ENCODE assay signal across 7 mouse cellular contexts in the genomic region with DNA sequence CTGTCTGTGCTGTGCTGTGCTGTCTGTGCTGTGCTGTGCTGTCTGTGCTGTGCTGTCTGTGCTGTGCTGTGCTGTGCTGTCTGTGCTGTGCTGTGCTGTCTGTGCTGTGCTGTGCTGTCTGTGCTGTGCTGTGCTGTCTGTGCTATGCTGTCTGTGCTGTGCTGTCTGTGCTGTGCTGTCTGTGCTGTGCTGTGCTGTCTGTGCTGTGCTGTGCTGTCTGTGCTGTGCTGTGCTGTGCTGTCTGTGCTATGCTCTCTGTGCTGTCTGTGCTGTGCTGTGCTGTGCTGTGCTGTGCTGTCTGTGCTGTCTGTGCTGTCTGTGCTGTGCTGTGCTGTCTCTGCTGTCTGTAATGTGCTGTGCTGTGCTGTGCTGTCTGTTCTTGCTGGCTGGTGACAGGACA.
DNase-seq lines count a peak whose midpoint lies in the region; ATAC-seq lines count a peak whose summit lies in the region.
"Not testable (repeated sequence)": the region's sequence is repeated elsewhere in the genome, so short reads cannot be mapped to it uniquely, and the experiment has no call there.

No protein-coding gene starts in this region.

- not testable (repeated sequence) for H3K36me3 ChIP-seq in forebrain, embryonic 13.5 days (ENCODE audit: poor library complexity, severe bottlenecking); heart, embryonic 15.5 days; kidney, embryonic 15.5 days; liver, embryonic 12.5 days; midbrain, embryonic 10.5 days; neural tube, embryonic 14.5 days (ENCODE audit: control insufficient read depth, insufficient read depth, low read length)

- peak; percentile 39 for ATAC-seq in cerebellum, adult (ENCODE audit: insufficient number of reproducible peaks, low FRiP score, low TSS enrichment)
- peak; percentile 34; the same call in 1 of the 2 replicates for ATAC-seq in forebrain, embryonic 13.5 days
- peak; percentile 61 for ATAC-seq in heart, embryonic 15.5 days (replicated peaks; ENCODE audit: insufficient number of reproducible peaks, insufficient read depth, low FRiP score, low read depth)
- ATAC-seq in kidney, embryonic 15.5 days (replicated peaks; ENCODE audit: low FRiP score): peak; percentile 63
- peak; percentile 57 for ATAC-seq in liver, embryonic 12.5 days
- peak; percentile 52 for ATAC-seq in neural tube, embryonic 14.5 days (ENCODE audit: low read depth)

- H3K27ac ChIP-seq in forebrain, embryonic 13.5 days; heart, embryonic 15.5 days; kidney, embryonic 15.5 days; liver, embryonic 12.5 days; midbrain, embryonic 10.5 days (replicated peaks); neural tube, embryonic 14.5 days (ENCODE audit: low read depth, low read length): not testable (repeated sequence)

- peaks cover 40% of the 10 kb centered on the region for H3K9me3 ChIP-seq in forebrain, embryonic 13.5 days (replicated peaks)
- peaks cover 17% of the 10 kb centered on the region for H3K9me3 ChIP-seq in heart, embryonic 15.5 days (replicated peaks)
- peaks cover 34% of the 10 kb centered on the region for H3K9me3 ChIP-seq in kidney, embryonic 15.5 days (replicated peaks)
- peaks cover 44% of the 10 kb centered on the region for H3K9me3 ChIP-seq in liver, embryonic 12.5 days (replicated peaks)
- H3K9me3 ChIP-seq in midbrain, embryonic 10.5 days (replicated peaks): peaks cover 47% of the 10 kb centered on the region
- H3K9me3 ChIP-seq in neural tube, embryonic 14.5 days (ENCODE audit: control insufficient read depth, low read length): peaks cover 31% of the 10 kb centered on the region

- peak; percentile 37 for DNase-seq in midbrain, embryonic 10.5 days (ENCODE audit: low spot score)

- not testable (repeated sequence) for H3K27me3 ChIP-seq in forebrain, embryonic 13.5 days; heart, embryonic 15.5 days; kidney, embryonic 15.5 days; liver, embryonic 12.5 days (replicated peaks); midbrain, embryonic 10.5 days (ENCODE audit: low read depth, poor library complexity, severe bottlenecking); neural tube, embryonic 14.5 days (ENCODE audit: control insufficient read depth, insufficient read depth, low read length)

- H3K4me1 ChIP-seq in forebrain, embryonic 13.5 days; heart, embryonic 15.5 days (replicated peaks); kidney, embryonic 15.5 days; liver, embryonic 12.5 days; midbrain, embryonic 10.5 days; neural tube, embryonic 14.5 days (ENCODE audit: control insufficient read depth, insufficient read depth, low read length): not testable (repeated sequence)

- not testable (repeated sequence) for H3K4me2 ChIP-seq in forebrain, embryonic 13.5 days; heart, embryonic 15.5 days; kidney, embryonic 15.5 days; liver, embryonic 12.5 days; neural tube, embryonic 14.5 days (ENCODE audit: low read depth, low read length)

- H3K9ac ChIP-seq in forebrain, embryonic 13.5 days; heart, embryonic 15.5 days; kidney, embryonic 15.5 days; liver, embryonic 12.5 days; neural tube, embryonic 14.5 days (replicated peaks; ENCODE audit: low read depth, low read length): not testable (repeated sequence)

- H3K4me3 ChIP-seq in forebrain, embryonic 13.5 days; heart, embryonic 15.5 days; kidney, embryonic 15.5 days (replicated peaks); liver, embryonic 12.5 days; midbrain, embryonic 10.5 days; neural tube, embryonic 14.5 days (ENCODE audit: low read depth, low read length): not testable (repeated sequence)
